Mouse (Mus musculus): ENCODE data around the gene Svep1.

DNA sequence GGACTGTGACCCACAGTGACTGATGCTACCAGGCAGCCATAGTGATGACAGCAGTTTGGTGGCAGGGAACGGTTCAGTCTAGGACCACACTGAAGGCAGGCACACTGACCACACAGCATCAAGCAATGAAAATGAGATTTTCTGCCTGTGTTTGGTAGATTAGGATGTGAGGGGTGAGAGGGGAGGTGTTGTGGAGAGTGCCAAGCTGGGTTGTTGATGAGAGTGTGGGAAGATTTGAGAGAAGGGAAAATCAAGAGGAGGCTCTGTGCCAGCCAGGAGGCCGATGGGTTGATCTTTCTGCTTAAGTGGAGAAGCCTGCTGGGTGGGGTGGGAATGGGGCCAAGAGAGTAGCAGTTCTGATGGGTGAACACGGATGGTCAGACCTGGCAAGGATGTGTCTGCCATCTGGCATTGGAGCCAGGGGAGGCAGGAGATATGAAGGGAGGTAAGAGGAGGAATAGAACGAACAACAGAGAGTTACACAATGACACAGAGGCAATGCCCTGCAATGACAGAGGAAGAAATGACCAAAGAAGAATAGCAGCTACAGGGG lies 32.1 kb downstream of the Svep1 start:
- no peak for TF ChIP-seq POLR2AphosphoS5 (IDR thresholded peaks at IDR 0.05; ENCODE audit: insufficient replicate concordance, low read depth, low read length)
- no peak for TF ChIP-seq CTCF (IDR thresholded peaks at IDR 0.05; ENCODE audit: low read depth, low read length)
- TF ChIP-seq GATA1 (IDR thresholded peaks at IDR 0.05; ENCODE audit: borderline replicate concordance, low read length), result no peak

Measured in G1E (cell line).